Mouse (Mus musculus) heart, embryonic 16.5 days (tissue): ENCODE data around the gene Fer. TPM values are rescaled to one million over a fixed set of nuclear protein-coding genes. Genes with fewer than 3 reads are reported as not detected.
A peak's percentile ranks its signal among the peaks of the same experiment; 100 is the strongest.

Experiments
- ATAC-seq: fragments of 200-750 bp; cut with Nextera tagmentation; replicated peaks from 2 replicates; pipeline ENCODE4 v1.8.0; 2017; ENCODE audit warnings: moderate number of reproducible peaks; ENCODE audit not compliant: insufficient read depth, low FRiP score; ENCODE audit errors: extremely low read depth
- H3K27ac ChIP-seq: fragments of 300-500 bp; sonication (generic); 2 replicates; pipeline ENCODE4 v1.5.1; 2014; ENCODE audit warnings: mild to moderate bottlenecking, low read length, control low read depth, moderate library complexity
- H3K27me3 ChIP-seq: fragments of 300-500 bp; sonication (generic); 2 replicates; pipeline ENCODE4 v1.6.1; 2014; ENCODE audit warnings: low read length, mixed read lengths; ENCODE audit not compliant: control insufficient read depth, insufficient read depth
- H3K36me3 ChIP-seq: fragments of 300-500 bp; sonication (generic); 2 replicates; pipeline ENCODE4 v1.6.1; 2014; ENCODE audit not compliant: control insufficient read depth, insufficient read depth
- H3K4me1 ChIP-seq: fragments of 300-500 bp; sonication (generic); 2 replicates; pipeline ENCODE4 v1.6.1; 2014; ENCODE audit warnings: low read length, mixed read lengths; ENCODE audit not compliant: control insufficient read depth, insufficient read depth
- H3K4me2 ChIP-seq: fragments of 300-500 bp; sonication (generic); 2 replicates; pipeline ENCODE4 v1.6.1; 2014; ENCODE audit warnings: low read depth, mild to moderate bottlenecking, control low read depth, low read length
- H3K4me3 ChIP-seq: fragments of 300-500 bp; sonication (generic); 2 replicates; pipeline ENCODE4 v1.5.1; 2014; ENCODE audit warnings: mild to moderate bottlenecking, control low read depth, low read length
- H3K9ac ChIP-seq: fragments of 300-500 bp; sonication (generic); 2 replicates; pipeline ENCODE4 v1.6.1; 2014; ENCODE audit warnings: low read length, control low read depth
- H3K9me3 ChIP-seq: fragments of 300-500 bp; sonication (generic); replicated peaks from 2 replicates; pipeline ENCODE4 v1.6.1; 2016; ENCODE audit warnings: low read length; ENCODE audit not compliant: control insufficient read depth
- WGBS: fragments of 180-500 bp; shearing (Covaris S2); extraction: QIAGEN DNeasy Blood & Tissue Kit; methylation state at CpG from one replicate; pipeline ENCODE4 v1.1.7; 2014; 5-methylcytosine and 5-hydroxymethylcytosine counted together
- polyA plus RNA-seq: library from polyadenylated mRNA; unstranded; fragments of >200 nt; fragmentation: Nextera tagmentation; extraction: Ambion mirVana; gene quantifications from 2 replicates; pipeline ENCODE4 v1.2.1, GENCODE M21; 2015

The Fer gene
- polyA plus RNA-seq, 1 experiment from 2014 or later: 22.8 TPM

GRCm38 (mm10) chr17:64119697-64120288 is 256.9 kb downstream of the Fer start:
- no peak overlapping the region for H3K4me2 ChIP-seq
- H3K36me3 ChIP-seq: no peaks in the 10 kb centered on the region
- no peak for ATAC-seq
- WGBS: 62% methylated on average over 5 of the region's 5 CpGs
- no peaks in the 10 kb centered on the region for H3K9me3 ChIP-seq
- H3K4me3 ChIP-seq: no peak overlapping the region
- H3K4me1 ChIP-seq: peaks cover 7% of the 10 kb centered on the region
- no peak overlapping the region for H3K27ac ChIP-seq
- H3K9ac ChIP-seq: no peak overlapping the region
- no peaks in the 10 kb centered on the region for H3K27me3 ChIP-seq

GRCm38 (mm10) chr17:64122556-64122955 is 259.7 kb downstream of the Fer start:
- Histone ChIP-seq H3K4me2 (no peak overlapping the region), H3K9ac (no peak overlapping the region), H3K9me3 (no peaks in the 10 kb centered on the region), H3K4me3 (no peak overlapping the region), H3K27me3 (no peaks in the 10 kb centered on the region), H3K36me3 (no peaks in the 10 kb centered on the region), H3K27ac (no peak overlapping the region), H3K4me1 (peaks cover 7% of the 10 kb centered on the region)
- WGBS: 87% methylated on average over 11 of the region's 11 CpGs
- ATAC-seq: no peak

- peak; percentile 88 for ATAC-seq
- H3K27me3 ChIP-seq: no peaks in the 10 kb centered on the region
- H3K4me2 ChIP-seq: no peak overlapping the region
- H3K27ac ChIP-seq: peak overlapping the region; percentile 81
- no peaks in the 10 kb centered on the region for H3K9me3 ChIP-seq
- H3K4me1 ChIP-seq: peaks cover 7% of the 10 kb centered on the region
- no peaks in the 10 kb centered on the region for H3K36me3 ChIP-seq
- no peak overlapping the region for H3K4me3 ChIP-seq
- WGBS: 41% methylated on average over 3 of the region's 3 CpGs
- H3K9ac ChIP-seq: no peak overlapping the region
Measured at GRCm38 (mm10) chr17:64123732-64124131, 260.9 kb downstream of the Fer start.

DNA sequence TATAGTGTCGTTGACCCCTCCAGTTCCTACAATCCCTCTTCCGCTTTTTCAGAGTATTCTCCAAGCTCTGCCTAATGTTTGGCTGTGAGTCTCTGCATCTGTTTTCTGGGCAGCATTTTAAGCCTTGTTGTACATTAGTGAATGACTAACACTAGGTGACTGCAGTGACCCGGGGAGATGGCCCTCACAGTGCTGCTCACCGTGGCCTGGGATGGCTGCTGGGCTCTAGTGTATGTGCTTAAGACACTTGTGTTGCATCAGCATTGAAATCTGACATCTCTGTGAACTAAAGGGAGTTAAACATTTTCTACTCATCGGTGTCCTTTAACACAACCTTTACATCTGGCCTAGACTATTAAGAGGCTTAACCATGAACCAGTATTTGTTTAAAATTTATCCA is 264.0 kb downstream of the Fer start:
- peaks cover 18% of the 10 kb centered on the region for H3K4me1 ChIP-seq
- no peaks in the 10 kb centered on the region for H3K36me3 ChIP-seq
- H3K27me3 ChIP-seq: no peaks in the 10 kb centered on the region
- no peak overlapping the region for H3K27ac ChIP-seq
- no peaks in the 10 kb centered on the region for H3K9me3 ChIP-seq
- no peak overlapping the region for H3K4me2 ChIP-seq
- no peak overlapping the region for H3K4me3 ChIP-seq
- no peak overlapping the region for H3K9ac ChIP-seq
- WGBS: 79% methylated on average over 5 of the region's 5 CpGs
- ATAC-seq: no peak

GRCm38 (mm10) chr17:64129750-64130149 is 266.9 kb downstream of the Fer start:
- no peak for ATAC-seq

DNA sequence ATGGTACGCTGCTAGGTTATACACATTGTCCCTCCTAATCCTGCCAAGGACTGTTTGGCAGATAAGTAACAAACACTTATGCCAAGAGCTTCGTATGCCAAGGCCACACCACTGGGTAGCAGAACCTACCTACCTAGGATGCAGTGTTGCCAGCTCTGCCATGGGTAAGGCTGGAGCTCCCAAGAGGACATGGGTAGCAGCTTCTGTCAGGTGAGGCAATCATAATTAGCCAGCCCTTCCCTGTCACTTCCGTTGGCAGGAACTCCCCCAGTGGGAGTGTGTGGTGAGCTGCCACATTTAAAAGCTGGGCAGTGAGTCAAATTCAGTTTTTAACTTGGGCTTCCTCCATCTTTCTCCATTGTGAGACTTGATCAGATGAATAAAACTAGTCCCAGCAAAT is 267.5 kb downstream of the Fer start:
- Histone ChIP-seq H3K9me3 (no peaks in the 10 kb centered on the region), H3K4me1 (peaks cover 12% of the 10 kb centered on the region), H3K27ac (peak overlapping the region; percentile 15)

More at GRCm38 (mm10) chr17:64129750-64130149, 266.9 kb downstream of the Fer start:
- H3K4me2 ChIP-seq: no peak overlapping the region
- peaks cover 12% of the 10 kb centered on the region for H3K4me1 ChIP-seq
- no peak overlapping the region for H3K4me3 ChIP-seq
- WGBS: 52% methylated on average over 2 of the region's 2 CpGs
- no peaks in the 10 kb centered on the region for H3K27me3 ChIP-seq
- H3K9me3 ChIP-seq: no peaks in the 10 kb centered on the region
- H3K27ac ChIP-seq: peak overlapping the region; percentile 15; the same call in 1 of the 2 replicates
- H3K36me3 ChIP-seq: no peaks in the 10 kb centered on the region
- H3K9ac ChIP-seq: no peak overlapping the region

GRCm38 (mm10) chr17:64132183-64132582 is 269.3 kb downstream of the Fer start:
- no peaks in the 10 kb centered on the region for H3K9me3 ChIP-seq
- H3K27ac ChIP-seq: no peak overlapping the region
- H3K27me3 ChIP-seq: no peaks in the 10 kb centered on the region
- no peak for ATAC-seq
- WGBS: 57% methylated on average over 6 of the region's 6 CpGs
- no peaks in the 10 kb centered on the region for H3K36me3 ChIP-seq
- H3K4me2 ChIP-seq: no peak overlapping the region
- peaks cover 12% of the 10 kb centered on the region for H3K4me1 ChIP-seq
- H3K9ac ChIP-seq: no peak overlapping the region
- no peak overlapping the region for H3K4me3 ChIP-seq

More for the DNA sequence above, 267.5 kb downstream of the Fer start:
- WGBS: 49% methylated on average over 3 of the region's 3 CpGs
- Histone ChIP-seq H3K4me2 (no peak overlapping the region), H3K4me3 (no peak overlapping the region), H3K27me3 (no peaks in the 10 kb centered on the region), H3K9ac (no peak overlapping the region), H3K36me3 (no peaks in the 10 kb centered on the region)
- peak; percentile 45; the same call in 1 of the 2 replicates for ATAC-seq

- no peaks in the 10 kb centered on the region for H3K27me3 ChIP-seq
- no peak for ATAC-seq
- H3K4me2 ChIP-seq: no peak overlapping the region
- H3K27ac ChIP-seq: no peak overlapping the region
- no peak overlapping the region for H3K9ac ChIP-seq
- no peaks in the 10 kb centered on the region for H3K9me3 ChIP-seq
- WGBS: 71% methylated on average over 8 of the region's 8 CpGs
- H3K4me3 ChIP-seq: no peak overlapping the region
- H3K4me1 ChIP-seq: no peaks in the 10 kb centered on the region
- peaks cover 5% of the 10 kb centered on the region; the same call in 1 of the 2 replicates for H3K36me3 ChIP-seq
Measured at GRCm38 (mm10) chr17:64135941-64136650, 273.2 kb downstream of the Fer start.

DNA sequence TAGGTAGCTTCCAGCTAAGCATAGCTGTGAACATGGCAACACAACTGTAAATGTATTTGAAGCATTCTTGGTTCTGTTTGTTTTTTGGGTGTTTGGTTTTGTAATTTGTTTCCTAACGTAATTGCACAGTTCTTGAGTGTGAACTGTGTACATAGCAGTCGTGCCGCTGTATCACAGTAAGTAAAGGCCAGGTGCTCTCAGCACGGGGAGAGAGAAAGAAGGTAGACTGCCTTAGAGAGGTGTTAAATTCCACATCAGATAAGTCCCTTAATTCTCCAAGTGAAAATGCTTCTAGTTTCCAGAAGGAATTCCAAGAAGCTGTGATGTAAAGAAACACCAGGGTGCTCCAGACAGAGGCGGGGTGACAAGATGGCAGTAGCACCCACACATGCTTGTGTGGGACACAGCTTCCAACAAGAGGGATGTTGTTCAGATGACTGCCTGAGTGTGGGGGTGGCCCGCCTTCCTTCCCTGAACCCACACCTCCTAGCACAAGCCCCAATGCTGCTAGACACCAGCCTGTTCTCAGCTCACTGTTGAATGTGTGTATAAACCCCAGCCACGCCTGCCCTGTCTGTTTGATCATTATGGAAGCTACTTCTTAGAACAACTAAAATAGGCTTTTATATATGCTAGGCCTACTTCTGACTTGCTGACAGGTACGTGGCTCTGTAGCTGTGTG is 275.3 kb downstream of the Fer start:
- Histone ChIP-seq H3K4me1 (peaks cover 4% of the 10 kb centered on the region; the same call in 1 of the 2 replicates), H3K4me2 (no peak overlapping the region), H3K4me3 (no peak overlapping the region), H3K27ac (no peak overlapping the region), H3K9me3 (no peaks in the 10 kb centered on the region), H3K9ac (no peak overlapping the region), H3K36me3 (peaks cover 5% of the 10 kb centered on the region; the same call in 1 of the 2 replicates), H3K27me3 (no peaks in the 10 kb centered on the region)
- WGBS: 82% methylated on average over 8 of the region's 8 CpGs
- no peak for ATAC-seq
